Mouse (Mus musculus) MEL (cell line): ENCODE measurements at regions not wholly inside any gene's neighbourhood (a gene's known extent, or its start where the extent isn't known, plus 50 kb on each side); places are given as distances from the start of the nearest gene placed in this dataset.

ENCODE experiments used
- CHD1 ChIP-seq: IDR thresholded peaks from 2 replicates; pipeline ENCODE4 v1.6.1; 2012; ENCODE audit warnings: low read depth, mild to moderate bottlenecking, inconsistent platforms, low read length, improper control_type of control experiment
- CHD2 ChIP-seq: IDR thresholded peaks from 2 replicates; pipeline ENCODE4 v1.6.1; 2011; ENCODE audit warnings: low read length, improper control_type of control experiment
- CTCF ChIP-seq, 3 experiments: IDR thresholded peaks in 2 of 3; conservative IDR thresholded peaks in 1 of 3; 2 replicates each; pipeline ENCODE4 v1.5.1; 2011 to 2012; ENCODE audit warnings: low read length in 3 of 3, low read depth in 2 of 3, mild to moderate bottlenecking in 2 of 3, improper control_type of control experiment in 1 of 3, inconsistent platforms in 1 of 3, mixed read lengths in 1 of 3, moderate library complexity in 1 of 3; ENCODE audit not compliant: control insufficient read depth in 1 of 3, insufficient read depth in 1 of 3, poor library complexity in 1 of 3, severe bottlenecking in 1 of 3
- EP300 ChIP-seq, 2 experiments: IDR thresholded peaks; 2 replicates each; pipeline ENCODE4 v1.6.1; 2011; ENCODE audit warnings: improper control_type of control experiment in 2 of 2, low read length in 2 of 2, low read depth in 1 of 2, mild to moderate bottlenecking in 1 of 2
- JUND ChIP-seq: IDR thresholded peaks from 2 replicates; pipeline ENCODE4 v1.6.1; 2011; ENCODE audit warnings: low read depth, mild to moderate bottlenecking, improper control_type of control experiment, low read length
- MAFK ChIP-seq: IDR thresholded peaks from 2 replicates; pipeline ENCODE4 v1.6.1; 2011; ENCODE audit warnings: low read depth, mild to moderate bottlenecking, low read length, improper control_type of control experiment, borderline replicate concordance
- NELFE ChIP-seq: IDR thresholded peaks from 2 replicates; pipeline ENCODE4 v1.6.1; 2011; ENCODE audit warnings: low read depth, low read length, improper control_type of control experiment
- POLR2A ChIP-seq, 2 experiments: IDR thresholded peaks; 2 replicates each; pipeline ENCODE4 v1.6.1; 2011 to 2012; ENCODE audit warnings: low read length in 2 of 2, mild to moderate bottlenecking in 2 of 2, control low read depth in 1 of 2, improper control_type of control experiment in 1 of 2, low read depth in 1 of 2, moderate library complexity in 1 of 2; ENCODE audit not compliant: control insufficient read depth in 1 of 2, insufficient read depth in 1 of 2, poor library complexity in 1 of 2
- POLR2AphosphoS2 ChIP-seq: IDR thresholded peaks from 2 replicates; pipeline ENCODE4 v1.6.1; 2011; ENCODE audit warnings: low read length, improper control_type of control experiment
- TAL1 ChIP-seq: IDR thresholded peaks from 2 replicates; pipeline ENCODE4 v1.6.1; 2012; ENCODE audit warnings: mild to moderate bottlenecking, inconsistent platforms, low read length, moderate library complexity, mixed read lengths
- TCF12 ChIP-seq: IDR thresholded peaks from 2 replicates; pipeline ENCODE4 v1.6.1; 2014; ENCODE audit warnings: low read depth, mild to moderate bottlenecking, inconsistent platforms, low read length, improper control_type of control experiment, moderate library complexity
- ZNF384 ChIP-seq: IDR thresholded peaks from 2 replicates; pipeline ENCODE4 v1.6.1; 2012; ENCODE audit warnings: low read depth, mild to moderate bottlenecking, inconsistent platforms, low read length, improper control_type of control experiment

GRCm38 (mm10) chr5:4303616-4304015 lies 111.4 kb downstream of the Mterf1b start:
- TF ChIP-seq TCF12 (no peak), CTCF (IDR thresholded peaks at IDR 0.05 in 2 of 3, conservative IDR thresholded peaks at IDR 0.05 in 1 of 3; ENCODE audit: control insufficient read depth in 1 of 3, insufficient read depth in 1 of 3, low read depth in 2 of 3, low read length in 3 of 3, poor library complexity in 1 of 3, severe bottlenecking in 1 of 3) (no peak), ZNF384 (no peak), TAL1 (no peak), POLR2AphosphoS2 (no peak), POLR2A (IDR thresholded peaks at IDR 0.05; ENCODE audit: control insufficient read depth in 1 of 2, insufficient read depth in 1 of 2, low read depth in 1 of 2, low read length in 2 of 2, poor library complexity in 1 of 2) (no peak), JUND (no peak), CHD2 (no peak), MAFK (no peak), NELFE (no peak), EP300 (IDR thresholded peaks at IDR 0.05; ENCODE audit: low read depth in 1 of 2, low read length in 2 of 2) (no peak), CHD1 (no peak)
